Mouse (Mus musculus): ENCODE results near the gene Plpp6.

Plpp6 gene

DNA sequence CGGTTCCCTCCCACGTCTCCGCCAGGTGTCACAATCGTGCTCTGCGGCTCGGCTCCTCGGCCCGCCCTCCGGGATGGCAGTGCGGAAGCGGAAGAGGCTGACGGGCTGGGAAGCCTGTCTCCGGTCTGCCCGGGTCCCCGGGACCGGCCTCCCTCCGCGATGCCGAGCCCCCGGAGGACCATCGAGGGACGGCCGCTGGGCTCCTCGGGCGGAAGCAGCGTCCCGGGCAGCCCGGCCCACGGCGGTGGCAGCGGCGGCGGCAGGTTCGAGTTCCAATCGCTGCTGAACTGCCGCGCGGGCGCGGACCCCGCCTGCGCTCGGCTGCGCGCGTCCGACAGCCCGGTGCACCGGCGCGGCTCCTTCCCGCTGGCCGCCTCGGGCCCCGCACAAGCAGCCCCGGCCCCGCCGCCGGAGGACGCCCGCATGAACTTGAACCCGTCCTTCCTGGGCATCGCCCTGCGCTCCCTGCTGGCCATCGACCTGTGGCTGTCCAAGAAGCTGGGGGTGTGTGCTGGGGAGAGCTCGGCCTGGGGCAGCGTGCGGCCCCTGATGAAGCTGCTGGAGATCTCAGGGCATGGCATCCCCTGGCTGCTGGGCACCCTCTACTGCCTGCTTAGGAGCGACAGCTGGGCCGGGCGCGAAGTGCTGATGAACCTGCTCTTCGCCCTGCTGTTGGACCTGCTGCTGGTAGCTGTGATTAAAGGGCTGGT, at the start of gene Plpp6:
Gene Plpp6 (plus strand): TSS at position 112 of the 710 bp plus-strand sequence.
- DNase-seq (ENCODE audit: low spot score in 2 of 2): peak; percentile 81

DNA sequence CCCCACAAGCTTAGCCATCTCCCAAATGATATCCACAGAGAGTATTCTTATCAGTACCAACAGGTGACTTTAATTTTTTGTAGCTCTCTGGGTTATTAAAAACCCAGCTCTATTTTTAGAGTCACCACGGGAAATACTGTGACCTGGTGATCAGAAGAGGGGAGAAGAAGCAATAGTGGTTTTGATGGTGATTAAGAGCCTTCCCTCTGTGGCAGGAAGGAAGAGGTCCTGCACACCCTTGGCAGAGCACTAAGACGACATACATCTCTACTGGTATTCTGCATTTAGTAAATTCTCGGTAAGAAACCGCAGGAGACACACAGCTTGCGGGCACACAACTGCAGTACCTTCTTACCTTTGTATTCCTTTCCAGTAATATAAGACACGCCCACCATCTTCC, 49.2 kb upstream of the Plpp6 start:
- no peak for DNase-seq (ENCODE audit: low spot score in 2 of 2)

DNA sequence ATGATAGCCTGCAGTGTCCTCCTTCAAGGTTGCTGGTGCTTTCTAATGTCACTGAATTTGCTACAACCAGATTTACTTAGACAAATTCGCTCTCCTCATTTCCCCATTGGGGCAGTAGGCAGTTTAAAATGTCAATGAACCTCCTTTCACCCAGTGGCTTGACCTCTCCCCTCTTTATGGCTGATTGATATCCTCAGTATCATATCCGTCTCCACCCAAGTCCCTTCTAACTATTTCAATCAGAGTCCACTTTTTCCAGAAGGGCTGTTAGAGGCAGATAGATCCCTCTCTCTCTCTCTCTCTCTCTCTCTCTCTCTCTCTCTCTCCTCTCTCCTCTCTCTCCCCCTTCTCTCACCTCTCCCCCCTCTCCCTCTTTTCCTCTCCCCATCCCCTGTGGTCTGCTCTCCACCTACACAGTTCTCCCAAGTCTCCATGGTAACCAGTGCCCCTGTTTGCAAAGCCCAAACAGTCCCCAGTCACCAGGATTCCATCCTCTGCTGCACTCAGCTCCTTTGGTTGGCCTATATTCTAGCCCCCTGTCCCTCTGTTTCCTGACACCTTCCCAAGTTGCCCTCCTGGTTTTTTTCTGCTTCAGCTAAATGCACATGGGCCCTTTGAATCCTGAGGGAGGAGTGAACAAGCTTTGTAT, 48.0 kb upstream of the Plpp6 start:
- no peak for DNase-seq (ENCODE audit: low spot score in 2 of 2)

DNA sequence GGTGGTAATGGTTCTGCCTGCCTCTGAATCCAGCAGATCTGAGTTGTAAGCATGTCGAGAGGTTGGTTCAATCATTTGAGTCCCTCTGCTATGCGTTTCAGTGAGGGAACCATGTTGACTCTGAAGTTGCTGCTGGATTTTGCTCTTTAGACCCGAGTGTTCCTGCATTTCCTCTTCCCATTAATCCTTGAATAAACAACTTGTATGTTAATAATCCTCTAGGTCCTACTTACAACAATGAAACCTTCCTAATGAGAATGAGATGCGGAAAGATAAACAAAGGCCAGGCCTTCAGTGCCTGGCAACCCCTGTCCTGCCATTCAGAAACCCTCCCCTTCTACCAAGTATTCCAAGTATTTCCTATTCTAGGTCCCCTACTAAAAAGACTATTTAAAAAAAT, 47.3 kb upstream of the Plpp6 start:
- DNase-seq (ENCODE audit: low spot score in 2 of 2): no peak

DNA sequence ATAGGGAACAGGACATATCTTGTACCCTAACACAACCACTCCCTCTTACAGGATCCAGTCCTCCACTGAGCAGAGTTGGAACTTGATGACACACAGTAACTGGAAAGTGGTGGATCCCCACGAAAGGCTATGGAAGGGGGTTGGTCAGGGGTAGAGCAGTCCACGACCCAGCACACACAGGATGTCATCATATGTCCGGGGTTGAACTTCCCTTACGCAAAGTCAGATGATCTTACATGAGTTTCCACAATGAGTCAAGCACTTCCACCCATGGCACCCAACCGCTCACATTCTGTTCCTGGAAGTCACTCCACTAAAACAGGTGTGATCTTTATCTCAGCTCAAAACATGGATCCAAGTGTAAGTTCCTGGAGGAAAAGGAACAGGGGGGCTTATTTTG, 45.9 kb upstream of the Plpp6 start:
- no peak for DNase-seq (ENCODE audit: low spot score in 2 of 2)

DNA sequence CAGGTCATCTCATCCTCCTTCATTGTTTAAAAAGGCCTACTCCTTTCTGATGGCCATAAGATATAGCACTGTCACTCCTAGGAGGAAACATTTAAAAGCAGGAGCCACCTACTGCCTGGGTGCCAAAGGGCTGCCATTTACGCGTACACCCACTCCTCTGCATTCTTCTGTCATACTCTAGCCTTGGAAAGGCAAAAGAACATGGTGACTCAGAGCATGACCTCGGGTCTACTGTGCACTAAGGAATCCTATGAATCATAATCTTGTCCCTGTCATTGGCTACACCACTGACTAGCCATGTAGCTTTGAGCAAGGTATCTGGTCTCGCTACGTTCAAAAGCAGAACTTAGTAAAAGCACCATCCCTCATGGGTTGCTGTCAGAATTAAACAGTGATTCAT, 37.4 kb upstream of the Plpp6 start:
- no peak for DNase-seq (ENCODE audit: low spot score in 2 of 2)

DNA sequence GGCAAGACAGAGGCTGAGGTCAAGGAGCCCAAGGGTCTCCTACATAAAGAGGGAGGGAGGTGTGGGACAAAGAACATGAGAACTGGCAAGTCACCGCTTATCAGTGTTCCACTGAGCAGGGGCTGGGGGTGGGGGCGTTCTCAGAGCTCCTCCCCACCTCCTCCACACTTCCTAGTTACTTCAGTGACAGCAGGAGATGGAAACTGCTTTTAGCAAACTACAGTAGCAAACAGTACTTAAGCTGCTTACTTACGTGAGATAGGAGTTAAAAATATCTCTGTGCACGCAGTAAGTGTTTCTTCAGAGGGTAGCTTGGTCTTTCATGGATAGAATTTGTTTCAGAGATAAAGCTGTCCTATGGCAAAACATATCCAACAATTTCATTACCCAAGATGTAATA, 36.4 kb upstream of the Plpp6 start:
- peak; percentile 34 to 45 for DNase-seq (ENCODE audit: low spot score in 2 of 2)

DNA sequence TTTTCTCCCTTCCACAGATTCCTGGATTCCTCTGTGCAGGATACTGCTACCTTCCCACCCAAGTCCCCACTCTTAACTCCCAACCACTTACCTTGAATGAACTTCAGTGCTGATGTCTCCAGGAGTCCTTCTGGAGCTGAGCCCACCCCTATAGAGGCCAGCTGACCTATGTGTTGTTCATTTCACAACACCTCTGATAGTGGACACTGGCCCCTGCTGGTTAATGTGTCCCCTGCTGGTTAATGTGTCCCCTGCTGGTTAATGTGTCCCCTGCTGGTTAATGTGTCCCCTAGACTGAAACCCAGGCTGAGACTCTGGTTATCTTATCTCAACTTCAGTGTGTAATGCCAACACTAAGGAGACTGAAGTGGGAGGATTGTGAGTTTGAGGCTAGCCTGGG, 34.7 kb upstream of the Plpp6 start:
- no peak for DNase-seq (ENCODE audit: low spot score in 2 of 2)

DNA sequence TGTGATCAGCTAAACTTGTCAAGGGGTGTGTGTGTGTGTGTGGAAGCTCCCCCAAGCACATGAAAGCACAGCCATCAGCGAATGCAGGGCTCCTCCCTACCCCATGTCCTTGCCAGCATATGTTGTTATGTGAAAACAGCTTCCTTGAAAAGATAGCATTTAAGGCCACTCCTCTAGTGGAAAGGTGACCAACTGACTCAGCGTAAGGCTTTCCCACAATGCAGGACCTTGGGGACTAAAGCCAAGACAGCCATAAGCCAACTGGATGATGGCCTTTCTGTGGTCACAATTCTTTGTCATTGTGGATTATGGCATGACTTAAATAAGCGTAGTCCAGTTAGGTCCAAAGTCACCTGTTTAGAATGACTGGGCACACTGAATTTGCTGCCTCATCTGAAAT, 28.9 kb upstream of the Plpp6 start:
- DNase-seq (ENCODE audit: low spot score in 2 of 2): no peak

DNA sequence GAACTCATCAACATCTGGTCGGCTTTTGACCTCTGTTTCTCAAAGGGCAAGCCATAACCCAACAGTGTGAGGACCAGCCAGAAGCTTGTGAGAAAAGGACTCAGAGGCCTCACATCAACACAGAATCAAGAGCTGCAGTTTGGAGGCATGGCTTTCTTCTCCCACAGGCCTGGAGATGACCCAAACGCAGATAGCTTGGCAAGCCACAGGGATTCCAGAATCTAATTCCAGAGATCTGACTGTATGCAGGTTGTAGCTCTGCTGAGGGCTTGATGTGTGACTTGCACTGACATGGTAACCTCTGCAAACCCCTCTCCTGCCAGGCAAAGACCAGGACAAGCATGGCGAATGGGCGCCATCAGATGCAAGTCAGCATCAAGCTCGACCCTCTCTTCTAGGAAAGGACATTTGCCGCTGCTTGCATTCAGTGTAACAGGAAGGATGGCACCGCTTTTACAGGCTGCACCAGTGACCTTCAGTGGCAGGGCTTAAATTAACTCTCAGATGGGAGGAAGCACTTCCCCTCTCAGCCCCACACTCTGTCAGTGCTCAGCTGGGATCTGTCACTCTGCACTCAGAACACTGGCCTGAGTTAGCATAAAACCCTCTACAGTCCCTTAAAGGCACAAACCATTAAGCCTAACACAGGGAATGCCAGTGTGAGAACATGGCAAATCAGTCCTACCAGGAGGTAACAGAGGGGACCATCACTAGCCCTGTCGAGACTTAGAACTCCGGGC, 23.4 kb upstream of the Plpp6 start:
- no peak for DNase-seq (ENCODE audit: low spot score in 2 of 2)

DNA sequence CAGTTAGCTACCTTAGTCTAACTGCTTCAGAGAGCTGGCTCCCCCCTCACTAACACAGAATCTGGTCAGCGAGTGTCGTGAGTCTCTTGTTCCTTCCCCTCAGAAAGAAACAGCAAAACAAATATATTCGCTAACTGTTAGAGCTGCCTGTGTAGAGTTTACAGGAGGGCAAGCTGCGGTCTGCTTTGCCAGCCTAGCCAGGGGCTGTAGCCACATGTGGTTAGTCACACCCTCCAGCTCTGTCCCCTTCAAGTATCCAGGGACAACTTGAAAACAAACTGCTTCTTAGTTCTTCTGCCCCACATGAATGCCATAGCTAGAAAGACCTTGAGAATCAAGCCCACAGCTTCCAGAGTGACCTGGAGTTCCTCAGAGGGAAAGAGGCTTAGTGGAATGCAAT, 22.5 kb upstream of the Plpp6 start:
- no peak for DNase-seq (ENCODE audit: low spot score in 2 of 2)

DNA sequence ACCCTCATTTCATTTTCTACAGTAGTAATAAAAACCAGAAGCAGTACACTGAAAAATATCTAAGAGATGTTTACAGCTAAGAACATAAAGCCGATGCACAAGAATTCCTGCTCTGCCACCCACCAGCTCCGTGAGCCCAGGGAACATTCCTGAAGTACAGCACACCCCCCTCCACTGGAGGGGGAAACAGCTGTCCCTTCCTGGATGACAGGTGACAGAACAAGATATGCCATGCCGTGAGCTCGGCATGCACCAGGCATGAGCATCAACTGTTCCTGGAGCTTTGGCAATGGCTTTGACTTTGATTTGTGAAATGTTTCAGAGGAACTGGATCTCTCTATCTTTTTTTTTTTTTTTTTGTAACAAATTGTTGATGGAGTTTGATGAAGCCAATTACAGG, 17.0 kb upstream of the Plpp6 start:
- peak; percentile 26 to 45 for DNase-seq (ENCODE audit: low spot score in 2 of 2)

DNA sequence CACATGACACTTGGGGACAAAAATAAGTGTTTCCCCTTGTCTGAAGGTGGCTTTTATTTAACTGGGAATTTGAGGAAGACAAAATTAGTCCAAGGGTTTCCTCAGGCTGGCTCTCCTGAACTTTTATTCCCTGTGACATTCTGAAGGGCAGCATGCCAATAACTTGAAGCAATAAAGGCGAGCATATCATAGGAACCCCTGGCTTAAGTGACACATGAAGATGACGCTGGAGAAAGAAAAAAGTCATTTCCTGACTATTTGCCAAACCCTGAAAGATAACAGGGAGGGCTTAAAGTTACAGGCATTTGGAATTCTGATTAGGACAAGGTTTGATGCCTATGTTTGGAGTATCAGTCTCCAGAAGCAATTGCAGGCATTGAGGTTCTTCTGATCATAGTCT, 16.4 kb upstream of the Plpp6 start:
- DNase-seq (ENCODE audit: low spot score in 2 of 2): no peak

DNA sequence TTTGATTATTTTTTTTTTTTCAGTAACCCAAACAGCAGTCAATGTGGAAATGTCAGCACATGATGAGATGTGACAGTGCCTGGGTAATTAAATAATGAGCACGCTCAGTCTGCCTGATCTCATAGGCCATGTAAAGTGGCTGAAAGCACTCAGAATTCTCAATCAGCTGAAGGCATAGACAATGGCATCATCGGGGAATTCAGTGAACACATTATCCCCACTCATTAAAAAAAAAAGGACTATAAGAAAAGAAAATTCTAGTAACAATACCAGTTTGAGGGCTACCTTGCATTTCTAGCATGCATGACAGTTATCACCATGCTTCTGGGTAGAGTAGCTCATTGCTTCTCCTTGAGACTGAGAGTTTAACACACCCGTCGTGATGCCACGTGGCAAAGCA, 12.5 kb upstream of the Plpp6 start:
- no peak for DNase-seq (ENCODE audit: low spot score in 2 of 2)

DNA sequence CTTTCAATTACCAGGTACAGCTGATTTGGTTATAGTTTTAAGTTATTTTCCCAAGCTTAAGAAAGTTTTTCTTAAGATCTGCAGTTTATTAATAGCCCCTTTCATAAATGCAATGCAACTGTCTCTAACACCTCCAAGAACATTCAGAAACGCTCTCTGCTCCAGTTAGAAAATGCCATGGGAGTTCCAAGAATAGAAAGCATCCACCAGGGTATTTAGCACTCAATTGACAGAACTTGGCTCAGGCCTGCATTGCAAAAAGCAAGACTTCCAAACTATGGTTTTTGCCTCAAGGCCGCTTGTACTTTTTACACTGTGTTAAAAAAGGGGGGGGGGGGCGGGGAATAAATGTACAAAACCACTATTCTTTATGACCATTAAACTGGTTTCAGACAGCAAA, 640 bp upstream of the Plpp6 start:
- peak in 1 of 2 experiments; percentile 48 for DNase-seq (ENCODE audit: low spot score in 2 of 2)

DNA sequence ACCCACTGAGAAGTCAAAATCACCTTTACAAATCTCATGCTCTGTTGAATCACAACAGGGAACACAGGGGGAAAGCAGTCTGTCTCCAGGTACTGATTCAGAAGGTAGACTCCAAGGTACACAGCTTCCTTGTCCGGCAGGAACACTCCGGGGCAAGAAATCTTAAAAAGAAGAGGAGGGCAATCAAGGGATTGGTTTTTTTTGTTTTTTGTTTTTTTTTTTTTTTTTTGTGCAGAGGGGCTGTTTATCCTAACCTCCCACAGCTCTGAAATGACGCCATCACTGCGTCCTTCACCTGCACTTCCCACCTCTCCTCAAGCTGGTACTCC, 276 bp upstream of the Plpp6 start:
- no peak for DNase-seq (ENCODE audit: low spot score in 2 of 2)

DNA sequence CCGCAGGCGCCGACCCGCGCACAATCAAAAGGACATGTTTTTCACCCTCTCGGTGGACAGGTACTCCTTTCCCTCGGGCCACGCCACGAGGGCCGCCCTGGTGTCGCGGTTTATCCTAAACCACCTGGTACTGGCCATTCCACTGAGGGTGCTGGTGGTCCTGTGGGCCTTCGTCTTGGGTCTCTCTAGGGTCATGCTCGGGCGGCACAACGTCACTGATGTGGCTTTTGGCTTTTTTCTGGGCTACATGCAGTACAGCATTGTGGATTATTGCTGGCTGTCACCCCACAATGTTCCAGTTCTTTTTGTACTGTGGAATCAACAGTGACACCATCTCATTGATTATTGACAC, 775 bp downstream of the Plpp6 start:
- DNase-seq (ENCODE audit: low spot score in 2 of 2): no peak

DNA sequence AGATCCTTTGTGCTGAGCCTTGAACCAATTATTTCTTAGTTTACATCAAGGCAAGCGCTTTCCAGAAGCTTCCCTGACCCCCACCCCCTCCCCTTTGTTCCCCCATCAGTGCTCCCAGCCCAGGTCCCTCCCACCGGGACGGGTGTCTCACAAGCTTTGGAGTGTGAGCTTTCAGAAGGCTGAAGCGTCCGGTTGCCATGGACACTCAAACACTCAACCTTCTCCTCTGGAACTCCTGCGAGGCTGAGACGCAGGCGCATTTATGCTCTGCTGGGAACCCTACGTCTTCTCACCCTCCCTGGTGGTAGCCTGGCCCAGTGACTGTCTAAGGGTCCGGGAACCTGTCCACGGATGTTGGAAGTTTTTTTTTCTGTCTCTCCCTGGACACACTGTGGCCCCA, 3.9 kb downstream of the Plpp6 start, which contains the start of gene 4430402I18Rik:
Gene 4430402I18Rik (minus strand): TSS at position 149 of the 400 bp plus-strand sequence.
- peak; percentile 49 to 64 for DNase-seq (ENCODE audit: low spot score in 2 of 2)

DNA sequence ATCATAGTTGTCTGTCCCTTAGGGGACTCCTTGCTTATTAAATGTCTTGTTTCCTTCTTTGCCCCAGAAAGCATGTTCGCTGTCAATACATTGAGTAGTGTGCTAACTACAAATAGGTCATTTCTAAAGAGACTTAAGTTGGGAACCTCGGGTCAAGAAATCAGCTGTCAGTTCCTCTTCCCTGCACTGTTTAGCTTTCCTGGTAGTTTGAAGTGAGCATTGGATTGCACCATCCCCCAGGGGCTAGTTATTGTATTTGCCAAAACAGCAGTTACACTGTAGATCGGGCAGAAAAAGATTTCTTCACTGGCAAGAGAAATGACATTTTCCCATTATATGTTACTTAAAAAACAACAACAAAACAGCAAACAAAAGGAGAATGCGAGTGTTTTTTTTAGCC, 4.4 kb downstream of the Plpp6 start:
- DNase-seq (ENCODE audit: low spot score in 2 of 2): no peak

DNA sequence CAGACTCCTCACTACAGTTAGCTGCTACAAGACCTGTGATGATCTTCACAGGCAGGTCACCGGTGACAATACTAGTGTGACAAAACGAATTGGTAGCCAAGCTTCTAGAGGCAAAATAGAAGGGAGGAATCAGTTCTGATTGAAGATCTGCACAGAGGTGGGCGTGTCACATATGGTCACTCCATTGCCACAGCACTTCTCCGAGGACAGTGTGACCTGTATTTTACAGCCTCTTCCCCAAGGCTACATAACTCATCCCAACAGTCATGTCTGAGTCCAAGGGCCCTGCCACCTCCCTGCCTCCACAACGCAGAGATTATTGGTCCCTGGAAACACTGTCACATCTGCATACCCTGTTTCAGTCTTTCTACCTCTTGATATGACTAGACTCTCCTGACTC, 5.5 kb downstream of the Plpp6 start:
- DNase-seq (ENCODE audit: low spot score in 2 of 2): no peak

DNA sequence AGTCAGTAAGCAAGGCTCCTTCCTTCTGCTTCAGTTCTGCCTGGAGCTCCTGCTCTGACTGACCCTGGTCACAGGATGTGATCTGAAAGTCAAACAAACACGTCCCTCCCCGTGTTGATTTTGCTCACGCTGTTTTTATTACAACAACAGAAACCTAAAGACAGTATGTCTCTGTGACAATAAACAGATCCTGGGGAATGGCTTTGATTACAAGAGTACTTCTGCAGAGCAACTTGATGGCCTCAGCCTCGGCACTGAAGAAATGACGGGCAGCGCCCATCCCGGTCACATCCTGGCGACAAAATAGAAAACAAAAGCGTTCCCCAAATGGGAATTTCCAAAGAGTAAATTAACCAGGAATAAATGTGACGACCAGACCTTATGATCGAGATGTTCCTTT, 6.5 kb downstream of the Plpp6 start:
- DNase-seq (ENCODE audit: low spot score in 2 of 2): no peak

DNA sequence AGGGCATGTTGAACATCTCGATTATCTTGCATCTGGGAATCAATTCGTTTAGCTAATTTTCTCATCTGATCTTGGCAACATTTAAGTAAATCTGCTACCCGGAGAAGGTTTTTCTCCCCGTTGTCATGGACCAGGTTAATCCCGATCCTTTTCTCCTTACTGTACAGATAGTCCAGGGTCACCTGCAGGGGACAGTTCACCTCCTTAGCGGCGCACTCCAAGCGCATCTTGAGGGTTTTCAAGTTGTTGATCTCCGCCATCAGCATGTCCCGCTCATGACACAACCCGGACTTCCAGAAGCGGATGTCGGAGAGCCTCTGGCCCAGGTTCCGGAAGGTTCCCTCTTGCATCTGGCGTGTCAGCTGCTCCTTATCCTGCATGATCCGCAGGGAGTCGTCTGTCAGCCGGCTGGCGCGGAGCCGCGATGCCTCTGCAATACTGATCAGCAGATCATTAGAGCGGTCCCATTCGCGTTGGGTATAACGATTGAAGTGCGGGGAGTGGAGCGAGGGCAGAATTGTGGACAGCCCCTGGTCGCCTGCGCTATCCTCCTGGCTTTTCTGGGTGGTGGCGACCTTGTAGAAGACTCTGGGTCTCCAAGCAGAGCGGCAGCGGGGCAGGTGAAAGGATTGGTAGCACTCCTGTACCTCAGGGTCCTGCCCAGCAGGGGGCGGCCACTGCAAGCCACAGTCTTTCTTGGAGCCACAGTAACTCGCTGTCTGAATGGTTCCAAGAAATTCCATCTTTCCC, 11.3 kb downstream of the Plpp6 start:
- DNase-seq (ENCODE audit: low spot score in 2 of 2): peak; percentile 88 to 92

DNA sequence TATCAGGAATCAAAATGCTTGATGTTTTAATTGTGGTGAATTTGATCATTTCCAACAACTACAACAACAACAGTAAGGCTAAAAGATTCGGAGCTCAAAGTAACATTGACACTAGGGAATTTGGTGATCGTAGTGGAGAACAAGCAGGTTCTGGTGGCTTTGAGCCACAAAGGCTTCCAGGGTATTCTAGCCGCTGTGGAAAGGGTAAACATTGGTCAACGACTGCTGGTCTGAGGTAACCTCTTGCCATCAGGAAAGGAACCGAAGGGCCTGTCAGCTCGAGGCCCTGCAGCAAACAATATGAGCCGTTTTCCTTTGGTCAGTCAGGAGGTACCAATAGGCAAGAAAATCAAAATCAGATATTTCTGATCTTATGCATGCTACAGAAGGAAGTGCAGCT, 18.9 kb downstream of the Plpp6 start:
- DNase-seq (ENCODE audit: low spot score in 2 of 2): no peak
